Mouse (Mus musculus) cerebellum, adult (tissue): ENCODE results near the gene Chst8.

Source experiments
- ATAC-seq: cut with Nextera tagmentation; 2 replicates; pipeline ENCODE4 v1.9.2; 2017; ENCODE audit warnings: mild to moderate bottlenecking, moderate library complexity, mixed read lengths; ENCODE audit not compliant: insufficient number of reproducible peaks, low FRiP score, low TSS enrichment

Chst8 gene

DNA sequence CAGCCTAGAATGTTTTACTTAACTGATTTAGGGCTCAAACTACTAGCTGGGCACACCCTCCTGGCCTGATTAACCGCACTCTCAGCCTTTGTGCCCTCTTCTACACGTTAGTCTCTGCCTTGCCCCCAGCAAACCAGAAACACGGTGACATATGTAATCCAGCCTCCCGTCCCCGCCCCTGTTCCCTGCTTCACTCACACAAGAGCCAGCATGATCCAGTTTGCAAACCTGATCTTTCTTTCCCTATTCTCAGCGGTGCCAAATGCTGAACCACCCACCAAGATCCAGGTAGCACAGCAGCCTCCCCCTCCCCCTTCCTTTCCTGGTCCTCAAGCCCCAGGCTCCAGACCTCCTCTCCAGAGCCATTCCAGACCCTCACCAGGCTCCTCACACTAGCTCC lies 169.2 kb downstream of the Chst8 start:
- no peak for ATAC-seq

DNA sequence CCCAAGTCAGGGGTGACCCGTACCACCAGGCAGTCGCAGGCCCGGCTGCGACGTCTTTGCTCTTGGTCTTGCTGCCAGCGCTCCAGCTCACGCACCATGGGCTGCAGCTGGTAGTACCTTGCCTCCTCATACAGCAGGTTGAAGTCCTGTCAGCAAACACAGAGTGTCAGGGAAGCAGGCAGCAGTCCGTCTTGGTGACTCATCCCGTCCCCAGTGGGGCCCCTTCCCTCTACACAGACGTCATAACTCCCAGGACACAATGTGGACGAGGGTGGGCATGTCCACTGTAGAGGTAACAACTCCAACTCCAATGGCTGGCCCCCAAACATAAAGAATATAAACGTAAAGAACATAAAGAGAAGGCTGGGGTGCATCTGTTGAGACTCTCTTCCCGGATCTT lies 170.5 kb downstream of the Chst8 start:
- no peak for ATAC-seq

DNA sequence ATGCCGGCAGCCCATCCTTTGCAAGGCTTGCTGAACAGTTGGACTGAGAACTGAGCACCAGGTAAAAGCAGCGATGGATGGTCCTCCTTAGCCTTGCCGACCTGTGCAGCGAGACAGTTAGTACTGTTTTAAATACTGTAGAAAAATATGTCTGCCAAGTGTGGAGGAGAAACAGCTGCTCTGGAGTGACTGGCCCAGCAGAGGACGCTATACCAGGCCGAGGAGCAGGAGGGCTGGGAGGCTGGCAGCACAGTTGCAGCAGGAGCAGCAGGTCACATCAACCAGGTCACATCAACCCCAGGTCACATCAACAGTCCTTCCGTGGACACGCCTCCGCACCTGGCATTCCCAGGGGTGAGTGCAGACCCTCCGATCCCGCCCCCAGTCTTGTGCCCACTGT lies 172.7 kb downstream of the Chst8 start:
- no peak for ATAC-seq

DNA sequence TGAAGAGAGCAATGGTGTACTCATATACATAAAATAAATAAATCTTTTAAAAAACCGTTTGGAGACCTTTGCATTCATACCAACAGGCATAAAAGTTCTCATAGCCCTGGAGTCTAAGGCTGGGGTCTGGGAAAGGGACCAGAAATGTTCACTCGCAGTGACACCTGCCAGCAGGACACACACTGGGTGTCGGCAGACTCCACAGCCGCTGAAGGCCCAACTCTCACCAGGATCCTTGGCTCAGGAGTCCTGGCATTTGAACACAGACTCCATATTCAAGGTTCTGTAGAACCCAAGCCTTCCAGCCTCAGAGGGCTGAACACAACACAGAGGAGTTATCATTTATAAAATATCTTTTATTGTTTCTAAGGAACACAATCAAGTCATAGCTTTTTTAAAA lies 175.8 kb downstream of the Chst8 start:
- no peak for ATAC-seq

DNA sequence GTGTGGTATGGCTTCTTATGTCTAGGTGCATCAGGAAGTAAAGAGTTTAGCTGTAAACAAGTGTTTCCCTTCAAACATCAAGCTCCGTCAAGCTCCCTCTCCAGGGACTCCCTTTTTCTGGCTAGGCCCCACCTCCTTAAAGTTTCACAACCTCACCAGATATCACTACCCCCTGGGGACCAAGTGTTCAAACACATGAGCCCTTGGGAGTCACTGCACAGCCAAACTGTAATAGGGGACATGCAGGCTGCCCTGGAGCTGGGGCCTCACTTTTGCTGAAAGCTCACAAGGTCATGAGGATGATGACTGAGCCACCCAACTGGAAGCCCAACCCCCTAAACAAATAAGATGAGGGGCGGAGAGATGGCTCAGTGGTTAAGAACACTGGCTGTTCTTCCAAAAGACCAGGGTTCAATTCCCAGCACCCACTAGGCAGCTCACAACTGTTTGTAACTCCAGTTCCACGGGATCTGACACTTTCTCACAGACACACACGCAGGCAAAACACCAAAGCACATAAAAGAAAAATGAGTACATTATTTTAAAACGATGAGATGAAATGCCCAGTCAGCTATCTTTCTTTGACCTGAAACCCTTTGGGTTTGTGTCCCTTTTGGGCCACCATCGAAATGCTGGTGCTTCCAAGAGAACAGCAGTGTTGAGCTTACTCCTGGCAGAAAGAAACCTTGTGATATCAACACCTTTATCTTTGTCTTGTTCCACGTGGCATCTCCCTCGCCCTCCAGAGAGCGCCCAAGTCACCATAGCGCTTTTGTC lies 179.4 kb downstream of the Chst8 start:
- no peak for ATAC-seq

DNA sequence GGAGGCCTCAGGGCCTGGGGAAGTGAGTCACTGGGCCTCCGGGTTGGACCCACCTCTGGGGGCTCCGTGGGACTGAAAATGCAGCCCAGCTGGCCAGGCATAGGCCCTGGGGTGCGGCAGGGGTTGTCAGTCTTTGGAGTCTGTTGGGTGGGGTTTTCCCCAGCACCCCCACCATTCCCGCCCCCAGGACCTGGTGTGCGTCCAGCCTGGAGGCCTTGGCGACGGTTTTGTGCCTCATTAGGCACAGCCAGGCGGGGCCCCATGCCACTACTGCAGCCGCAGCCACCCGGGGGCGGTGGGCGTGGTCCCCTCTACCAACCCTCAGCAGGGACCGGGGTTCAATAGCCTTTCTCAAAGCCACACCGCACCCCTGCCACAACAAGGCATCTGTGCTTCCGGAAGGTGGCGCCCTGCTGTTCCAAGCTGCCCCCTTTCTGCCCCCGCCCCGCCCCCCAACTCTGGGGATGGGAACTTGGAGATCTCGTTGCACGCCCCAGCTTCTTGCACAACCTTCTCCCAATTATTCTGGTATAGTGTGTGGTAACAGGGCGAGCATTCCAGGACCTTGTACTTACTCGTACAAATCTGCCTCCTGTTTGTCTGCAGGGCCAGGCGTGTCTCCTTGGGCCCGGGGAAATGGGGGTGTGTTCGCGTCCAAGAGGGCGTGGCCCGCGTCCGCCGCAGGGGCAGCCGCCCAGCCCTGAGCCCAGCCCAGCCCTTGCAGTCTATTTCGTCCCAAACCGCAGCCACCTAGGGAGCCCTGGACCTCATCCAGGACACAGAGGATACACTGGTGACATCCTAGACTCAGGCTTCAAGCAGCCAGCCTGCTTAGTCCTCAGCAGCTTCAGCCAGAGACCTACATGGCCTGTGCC lies 182.1 kb downstream of the Chst8 start:
- ATAC-seq: no peak

DNA sequence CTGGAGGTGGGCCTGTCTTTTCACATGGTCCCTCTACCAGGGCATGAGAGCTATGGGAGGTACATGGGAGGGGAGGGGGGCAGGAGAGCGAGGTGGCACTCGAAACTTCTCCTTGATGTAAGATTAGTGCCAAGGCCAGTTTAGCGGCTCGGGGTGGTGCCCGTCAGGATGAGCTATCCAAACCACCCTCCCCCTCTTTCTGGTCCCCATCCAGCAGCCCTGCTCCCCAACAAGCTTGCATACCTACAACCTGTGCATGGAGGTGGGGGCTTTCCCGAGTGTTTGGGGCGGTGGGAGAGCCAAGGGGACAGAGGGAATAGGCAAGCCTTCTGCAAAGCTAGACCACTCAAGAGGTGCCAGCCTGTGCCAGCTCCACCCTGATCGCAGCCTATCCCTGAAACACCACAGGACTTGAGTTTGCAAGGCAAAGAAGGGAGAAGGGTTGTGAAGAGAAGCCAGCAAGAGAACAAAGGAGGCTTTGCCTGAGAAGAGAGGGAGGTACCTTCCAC lies 182.8 kb downstream of the Chst8 start:
- no peak for ATAC-seq
